23 mouse cellular contexts compared by ENCODE assay signal in the genomic region with DNA sequence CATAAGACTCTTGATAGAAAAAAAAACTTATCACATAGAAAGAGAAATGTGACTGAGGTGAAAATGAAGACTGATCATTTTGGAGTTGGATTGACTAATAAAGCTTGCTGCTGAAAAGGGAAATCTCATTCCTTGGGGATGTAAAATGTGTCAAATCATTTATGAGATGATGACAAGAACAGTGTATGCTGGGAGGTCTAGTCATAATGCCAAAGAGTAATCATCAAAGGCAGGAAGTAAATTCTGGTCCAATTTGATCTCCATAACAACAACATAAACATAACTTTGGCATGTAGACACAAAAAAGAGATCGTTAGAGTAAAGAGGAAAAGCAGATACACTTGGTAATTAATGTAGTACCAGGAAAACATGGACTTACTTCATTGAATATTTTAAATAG.
"Had no signal": no experiment of that assay in that cellular context is flagged by ENCODE, and none has a peak within 500 bp of the region (broad histone marks: within the 10 kb centered on the region; RNA-seq: fewer than 3 reads in every experiment).

No protein-coding gene starts in this region.

- H3K36me3 ChIP-seq: heart, embryonic 13.5 days; heart, embryonic 15.5 days; hindbrain, embryonic 13.5 days; hindbrain, embryonic 15.5 days; limb, embryonic 13.5 days; limb, embryonic 15.5 days had no signal

- H3K9ac ChIP-seq: forebrain, postnatal 0 days; heart, embryonic 13.5 days; heart, embryonic 15.5 days; hindbrain, embryonic 13.5 days; hindbrain, embryonic 15.5 days; limb, embryonic 13.5 days; limb, embryonic 15.5 days had no signal

- ATAC-seq: forebrain, postnatal 0 days; hindbrain, postnatal 0 days; intestine, embryonic 16.5 days had no signal

- H3K4me1 ChIP-seq: heart, embryonic 13.5 days; heart, embryonic 15.5 days; hindbrain, embryonic 13.5 days; hindbrain, embryonic 15.5 days; limb, embryonic 13.5 days; limb, embryonic 15.5 days had no signal

- H3K27me3 ChIP-seq: heart, embryonic 13.5 days; heart, embryonic 15.5 days; hindbrain, embryonic 13.5 days; hindbrain, embryonic 15.5 days; limb, embryonic 13.5 days; limb, embryonic 15.5 days had no signal

- H3K4me2 ChIP-seq: heart, embryonic 11.5 days; heart, embryonic 13.5 days; heart, embryonic 15.5 days; hindbrain, embryonic 13.5 days; hindbrain, embryonic 15.5 days; limb, embryonic 13.5 days; limb, embryonic 15.5 days had no signal

- DNase-seq: forebrain, postnatal 0 days; gastrocnemius, postnatal 14 days; gastrocnemius, postnatal 36 days; heart, adult 11 months; heart, adult 2 months; heart, postnatal 14 days; heart, postnatal 36 days; kidney, adult 11 months; kidney, adult 8-10 months; kidney, postnatal 14 days; kidney, postnatal 36 days; layer of hippocampus, adult 9-11 months; layer of hippocampus, postnatal 36 days; left cerebral cortex, postnatal 4 days had no signal

- H3K4me3 ChIP-seq: heart, adult 2 months; heart, embryonic 13.5 days; heart, embryonic 15.5 days; hindbrain, embryonic 13.5 days; hindbrain, embryonic 15.5 days; limb, embryonic 13.5 days; limb, embryonic 15.5 days had no signal

- H3K27ac ChIP-seq: heart, adult 2 months; heart, embryonic 13.5 days; heart, embryonic 15.5 days; hindbrain, embryonic 13.5 days; hindbrain, embryonic 15.5 days; hindbrain, postnatal 0 days; limb, embryonic 13.5 days; limb, embryonic 15.5 days had no signal

- H3K9me3 ChIP-seq: heart, embryonic 13.5 days; heart, embryonic 15.5 days; hindbrain, embryonic 13.5 days; hindbrain, embryonic 15.5 days; limb, embryonic 13.5 days; limb, embryonic 15.5 days had no signal
